Mouse (Mus musculus) CD4-positive helper T cell, adult 2 months (primary cell): ENCODE measurements around the gene Bpifc.
A peak's percentile ranks its signal among the peaks of the same experiment; 100 is the strongest.

Source experiments
- DNase-seq: peaks from one replicate; pipeline ENCODE4 v3.0.0-alpha.2; 2012; ENCODE audit warnings: low read depth, missing footprints, low spot score

Gene Bpifc

GRCm38 (mm10) chr10:85953401-85953800 lies 58.3 kb downstream of the Bpifc start:
- DNase-seq: no peak

GRCm38 (mm10) chr10:85951765-85952443 lies 59.8 kb downstream of the Bpifc start:
- DNase-seq: no peak

GRCm38 (mm10) chr10:85948483-85949196 lies 63.1 kb downstream of the Bpifc start:
- DNase-seq: no peak

- DNase-seq: no peak
Observed at GRCm38 (mm10) chr10:85936280-85936965, 75.3 kb downstream of the Bpifc start.

- DNase-seq: no peak
Observed at GRCm38 (mm10) chr10:85929962-85930361, 81.7 kb downstream of the Bpifc start.

- no peak for DNase-seq
Observed at GRCm38 (mm10) chr10:85929208-85929591, 82.5 kb downstream of the Bpifc start.

GRCm38 (mm10) chr10:85928499-85929207 lies 83.0 kb downstream of the Bpifc start:
- DNase-seq: peak; percentile 89

GRCm38 (mm10) chr10:85927676-85928445 lies 83.8 kb downstream of the Bpifc start, which contains the start of gene Ascl4:
Gene Ascl4 (plus strand): TSS chr10:85927681.
- DNase-seq: peak; percentile 72

- peak; percentile 99 for DNase-seq
Observed at GRCm38 (mm10) chr10:85916498-85917309, 95.0 kb downstream of the Bpifc start, which contains the start of gene Prdm4. Gene Prdm4 (minus strand): TSS chr10:85917142.
